Mouse (Mus musculus) T-helper 1 cell (primary cell): Measurements from ENCODE around the gene Fxyd5.

Source experiments
- in situ Hi-C: fragments of 300-600 bp; cut with MboI, MseI; formaldehyde crosslinking; loops from one replicate; pipeline ENCODE4 v1.15.1; 2025; ENCODE audit warnings: high pct_unique_total_duplicates

The Fxyd5 gene

DNA sequence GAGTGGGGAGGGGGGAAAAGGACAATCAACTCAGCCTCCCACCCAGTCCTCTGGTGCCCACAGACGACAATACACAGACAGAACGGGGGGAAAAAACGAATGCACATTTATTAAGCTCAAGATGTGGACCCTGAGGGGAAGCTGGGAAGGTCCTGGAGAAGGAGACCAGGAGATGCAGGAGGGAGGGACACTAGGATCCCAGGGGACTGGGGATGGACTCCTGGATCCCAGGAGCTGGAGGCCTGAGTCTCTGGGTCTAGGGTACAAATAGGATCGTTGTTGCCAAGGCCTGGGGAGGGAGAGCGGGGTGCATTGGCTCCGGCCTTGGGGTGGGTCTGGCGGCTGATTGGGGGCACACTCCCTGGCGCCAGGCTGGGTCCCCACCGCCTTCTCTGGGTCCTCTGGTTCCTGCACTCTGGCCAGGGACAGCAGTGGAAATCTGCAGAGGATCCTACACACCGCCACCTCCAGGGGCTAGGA lies at the start of gene Fxyd5:
Fxyd5 (minus strand) TSS at position 51 of the 480 bp plus-strand sequence.
- in situ Hi-C loops = loop anchor here (10.0 kb wide), 1 partner anchor 1528 kb away; the partner anchor contains the start of gene Sipa1l3

DNA sequence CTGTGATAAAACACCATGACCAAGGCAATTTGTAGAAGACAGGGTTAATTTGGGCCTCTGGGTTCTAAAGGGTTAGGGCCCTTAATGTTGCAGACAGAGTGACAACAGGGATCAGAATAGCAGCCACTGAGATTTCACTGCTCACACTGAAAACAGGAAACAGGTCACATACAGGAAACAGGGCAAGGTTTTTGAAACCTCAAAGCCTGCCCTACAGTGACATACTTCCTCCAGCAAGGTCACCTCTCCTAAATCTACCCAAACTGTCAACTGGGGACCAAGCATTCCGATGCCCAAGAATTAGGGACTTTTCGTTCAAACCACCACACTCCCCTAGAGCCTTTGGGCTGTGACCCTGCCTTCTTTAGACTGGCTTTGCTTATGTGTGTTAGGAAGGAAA lies 47.4 kb upstream of the Fxyd5 start:
- in situ Hi-C loops = no loop called here

DNA sequence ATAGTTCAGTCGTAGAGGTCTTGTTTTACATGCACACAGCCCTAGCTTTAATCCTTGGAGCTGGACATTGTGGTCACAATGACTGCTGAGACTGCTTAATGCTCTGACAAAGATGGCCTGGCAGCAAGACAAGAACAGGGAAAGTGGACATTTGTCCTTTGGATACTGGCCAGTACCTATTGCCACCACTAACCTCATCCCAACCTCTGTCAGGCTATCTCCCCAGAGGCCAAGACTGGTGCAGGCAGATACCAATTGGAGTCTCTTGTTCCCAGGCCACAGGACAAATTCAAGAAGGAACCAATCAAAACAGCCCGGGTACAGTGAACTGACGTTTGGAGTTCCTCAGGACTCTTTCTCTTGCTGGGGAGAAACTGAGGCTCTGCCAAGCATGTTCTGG lies 45.9 kb upstream of the Fxyd5 start:
- in situ Hi-C loops = no loop called here

DNA sequence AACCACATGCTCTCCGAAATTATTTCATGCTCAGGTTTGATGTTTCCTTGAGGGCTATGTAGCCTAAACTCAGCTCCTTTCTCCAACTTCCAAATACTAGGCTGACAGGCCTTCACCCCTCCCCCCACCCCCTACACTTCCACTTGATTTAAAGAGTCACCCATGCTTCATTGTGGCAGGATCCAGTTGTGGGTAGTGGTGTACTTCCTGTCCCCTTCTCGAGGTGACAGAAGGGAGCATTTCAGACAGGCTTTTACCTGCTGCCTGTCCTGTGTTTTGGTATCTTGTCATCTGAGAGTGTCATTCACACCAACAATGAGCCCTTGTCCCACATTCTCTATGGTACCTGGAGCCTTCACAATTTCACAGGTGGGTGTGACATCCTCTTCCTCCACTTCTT lies 45.0 kb upstream of the Fxyd5 start:
- in situ Hi-C loops = no loop called here

DNA sequence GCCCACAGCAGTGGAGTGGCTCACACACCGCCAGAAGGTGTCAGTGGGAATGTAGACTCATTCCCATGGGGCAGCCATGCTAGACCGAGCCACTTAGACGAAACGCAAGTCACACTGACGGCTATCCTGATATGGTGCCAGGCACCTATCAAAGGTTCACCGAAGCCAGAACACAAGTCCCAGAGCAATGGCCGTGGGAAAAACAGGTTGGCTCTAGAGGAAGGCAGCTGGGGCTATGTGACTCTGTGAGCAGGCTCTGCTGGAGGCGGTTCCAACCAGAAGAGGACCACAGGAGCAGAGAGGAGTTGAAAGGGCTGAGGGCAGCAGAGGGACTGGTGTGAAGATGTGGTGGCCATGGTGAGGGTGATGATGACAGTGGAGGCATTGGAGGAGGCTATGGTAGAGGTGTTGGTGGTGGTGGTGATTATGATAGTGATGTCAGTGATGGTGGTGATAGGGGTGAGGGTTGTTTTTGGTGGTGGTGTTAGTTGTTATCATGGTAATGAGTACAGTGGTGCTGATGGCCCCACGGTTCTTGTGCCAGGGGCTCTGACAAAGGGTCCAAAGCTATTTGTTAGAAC lies 44.0 kb upstream of the Fxyd5 start:
- in situ Hi-C loops = no loop called here

DNA sequence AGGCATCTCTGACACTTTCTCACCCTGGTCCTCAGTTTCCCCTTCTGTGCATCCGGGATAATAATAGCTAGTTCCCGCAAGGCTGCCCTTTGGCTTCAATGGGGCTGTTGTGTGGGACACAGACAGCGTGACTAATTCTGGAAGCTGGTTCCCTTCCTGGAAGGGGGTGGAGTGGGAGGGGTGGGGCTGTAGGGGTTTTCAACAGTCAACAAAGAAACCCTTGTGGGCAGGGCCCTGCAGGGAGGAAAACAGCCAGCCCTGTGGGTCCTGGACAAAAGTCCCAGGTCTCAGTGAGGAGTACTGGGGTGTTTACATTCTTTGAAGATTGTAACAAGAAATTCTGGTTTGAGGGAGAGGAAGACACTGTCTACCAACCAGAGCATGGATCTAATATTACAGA lies 42.9 kb upstream of the Fxyd5 start:
- in situ Hi-C loops = no loop called here

DNA sequence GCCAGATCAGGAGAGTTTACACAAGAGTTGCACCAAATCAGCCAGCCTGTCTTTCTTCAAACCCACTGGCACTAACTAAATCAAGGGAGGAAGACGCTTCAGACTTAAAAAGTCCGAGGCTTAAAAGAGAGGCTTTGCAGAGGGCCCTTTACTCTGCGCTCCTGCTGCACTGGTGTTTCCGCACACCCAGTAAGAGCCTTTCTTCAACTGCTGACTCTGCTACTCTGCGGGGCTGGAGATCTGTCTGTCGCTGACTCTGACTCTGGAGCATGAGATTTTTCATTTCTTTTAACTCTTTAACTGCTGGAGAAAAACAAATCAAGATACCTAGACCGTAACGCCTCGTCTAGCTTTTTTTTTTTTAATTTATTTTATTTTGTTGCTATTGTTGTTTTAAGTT lies 41.9 kb upstream of the Fxyd5 start:
- in situ Hi-C loops = no loop called here

DNA sequence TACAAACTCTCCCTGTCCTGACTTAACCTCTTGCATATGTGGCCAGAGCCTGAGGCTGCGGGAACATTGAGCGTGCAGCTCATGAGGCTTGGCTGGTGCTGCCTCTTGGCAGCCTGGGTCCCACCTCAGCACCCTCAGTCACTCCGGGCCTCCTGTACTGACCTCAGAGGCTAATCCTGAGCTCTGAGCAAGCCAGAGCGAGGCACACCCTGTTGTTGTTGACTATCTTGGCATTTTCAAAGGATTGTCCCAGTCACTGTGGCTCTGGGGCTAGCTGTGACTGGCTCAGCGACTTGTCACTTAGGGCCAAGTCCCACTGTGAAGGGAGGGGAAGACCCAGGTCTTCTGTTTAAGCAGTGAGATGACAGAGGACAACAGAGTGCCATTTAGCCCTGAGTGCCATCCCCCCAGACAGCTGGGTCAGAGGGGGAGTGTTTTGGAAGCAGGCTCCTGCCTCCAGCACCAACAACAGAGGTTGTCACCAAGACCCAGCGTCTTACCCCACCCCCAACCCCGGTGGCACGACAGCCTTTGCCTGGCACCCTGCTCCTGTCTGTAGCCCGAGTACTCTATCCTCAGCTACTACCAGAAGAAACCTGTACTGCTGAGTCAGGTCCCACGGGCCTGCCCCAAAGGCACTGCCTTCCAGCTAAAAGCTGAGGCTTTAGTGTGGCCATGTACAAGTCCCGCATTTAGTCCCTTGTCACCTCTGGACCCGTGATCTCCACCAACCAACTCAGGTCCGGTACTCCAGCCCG lies 40.7 kb upstream of the Fxyd5 start:
- in situ Hi-C loops = no loop called here

DNA sequence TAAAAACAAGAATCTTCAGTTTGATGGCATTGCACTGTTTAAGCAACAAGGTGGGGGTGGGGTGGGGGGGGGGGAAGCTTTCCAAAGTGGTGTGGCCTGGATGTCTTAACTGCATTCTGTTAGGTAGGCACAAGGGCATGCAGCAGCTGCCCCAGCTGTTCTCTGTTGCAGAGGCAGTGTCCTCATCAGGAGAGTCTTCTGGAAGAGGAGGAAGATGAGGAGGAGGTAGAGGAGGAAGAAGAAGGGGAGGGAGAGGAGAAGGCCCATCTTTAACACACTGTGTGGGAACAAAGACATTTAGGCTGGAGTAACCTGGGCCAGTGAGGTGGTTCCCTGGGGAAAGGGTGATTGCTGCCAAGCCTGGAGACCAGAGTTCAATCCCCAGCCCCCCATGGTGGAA lies 39.8 kb upstream of the Fxyd5 start:
- in situ Hi-C loops = no loop called here

DNA sequence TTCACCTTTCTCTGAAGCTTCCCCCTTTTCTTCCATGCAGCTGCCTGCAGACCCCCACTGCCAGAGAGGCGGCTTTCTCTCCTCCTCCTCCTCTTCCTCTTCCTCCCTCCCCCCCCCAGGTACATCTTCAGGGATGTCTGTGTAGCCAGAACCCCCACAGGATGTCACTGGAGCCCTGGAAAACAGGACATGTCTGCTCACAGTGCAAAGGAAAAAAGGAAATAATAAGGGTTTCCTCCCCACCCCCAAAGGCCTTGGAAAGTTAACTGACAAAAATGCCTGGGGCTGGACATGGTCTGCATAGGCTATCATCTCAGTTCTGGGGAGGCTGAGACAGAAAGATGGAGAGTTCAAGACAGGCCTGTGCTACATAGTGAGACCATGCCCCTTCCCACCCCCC lies 38.8 kb upstream of the Fxyd5 start:
- in situ Hi-C loops = no loop called here

DNA sequence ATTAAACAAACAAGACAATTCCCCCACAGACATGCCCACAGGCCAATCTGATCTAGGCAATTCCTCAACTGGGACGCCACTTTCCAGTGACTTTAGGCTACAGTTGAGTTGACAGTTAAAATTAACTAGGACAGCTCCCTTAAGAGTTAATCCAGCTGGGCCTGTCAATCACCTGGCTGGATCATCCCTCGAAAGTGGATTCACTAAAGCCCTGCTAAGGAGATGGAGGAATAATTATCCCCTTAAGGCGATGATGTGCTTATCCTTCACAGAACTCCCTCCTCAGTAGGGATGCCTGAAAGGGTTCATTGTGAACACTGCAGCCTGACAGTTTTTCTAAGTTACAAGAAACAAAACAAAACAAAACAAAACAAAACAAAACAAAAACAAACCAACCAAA lies 38.3 kb upstream of the Fxyd5 start:
- in situ Hi-C loops = no loop called here

DNA sequence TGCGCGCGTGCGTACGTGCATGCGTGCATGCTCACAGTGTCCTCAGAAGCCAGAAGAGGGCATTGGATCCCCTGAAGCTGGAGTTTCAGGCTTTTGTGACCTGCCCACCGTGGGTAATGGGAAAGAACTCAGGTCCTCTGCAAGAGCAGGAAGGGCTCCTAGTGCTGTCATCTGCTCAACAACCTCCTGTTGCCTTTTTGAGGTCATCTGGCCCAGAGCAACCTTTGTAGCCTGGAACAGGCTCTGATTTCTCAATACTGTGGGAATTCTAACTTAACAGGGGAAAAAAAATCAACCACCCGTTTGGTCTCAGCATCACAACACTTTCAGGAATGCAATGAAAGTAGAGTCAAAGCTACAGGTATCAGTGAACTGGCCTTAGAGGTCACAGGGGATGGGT lies 37.4 kb upstream of the Fxyd5 start:
- in situ Hi-C loops = no loop called here

DNA sequence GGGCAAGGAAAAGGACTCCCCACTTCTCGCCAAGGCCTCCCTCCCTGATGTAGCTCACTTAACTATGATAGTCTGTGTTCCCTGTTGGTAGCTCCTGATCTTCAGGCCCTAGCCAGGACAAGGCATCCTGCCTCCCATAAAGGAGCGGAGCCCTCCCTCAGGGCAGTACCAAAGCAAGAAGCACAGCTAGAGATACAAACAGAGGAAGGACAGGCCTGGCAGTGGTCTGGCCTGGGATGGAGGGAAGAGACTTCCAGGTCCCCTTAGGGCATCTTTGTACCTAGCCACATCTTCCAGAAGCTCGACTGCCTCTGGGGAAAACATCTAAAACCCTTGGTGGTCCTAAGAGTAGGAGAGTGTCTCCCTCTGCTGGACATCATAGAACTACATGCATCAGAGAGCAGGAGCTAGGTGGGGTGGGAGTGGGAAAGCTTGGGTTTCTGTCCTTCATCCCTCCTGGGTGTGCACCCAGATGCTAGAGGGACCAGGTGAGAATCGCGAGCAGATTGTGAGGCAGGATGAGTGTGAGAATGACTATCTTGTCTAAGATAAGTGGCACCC lies 35.7 kb upstream of the Fxyd5 start:
- in situ Hi-C loops = no loop called here

DNA sequence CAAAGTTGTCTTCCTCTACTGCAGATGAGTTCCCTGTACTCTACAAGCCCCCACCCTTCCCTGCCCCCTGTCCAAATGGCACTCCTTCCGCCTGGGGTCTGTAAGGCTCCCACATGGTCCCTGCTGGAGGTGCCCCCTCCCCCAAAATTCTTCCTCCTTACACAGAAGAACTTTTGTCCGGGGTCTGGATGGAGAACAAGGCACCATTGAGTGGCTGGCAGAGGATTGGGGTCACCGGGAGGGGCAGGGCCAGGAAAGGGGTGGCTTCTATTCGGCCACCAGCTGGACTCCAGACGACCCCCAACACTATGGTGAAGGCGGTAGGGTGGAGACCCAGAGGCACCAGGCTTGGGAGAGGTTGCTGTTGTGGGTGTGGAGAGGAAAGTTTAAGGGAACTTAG lies 35.2 kb upstream of the Fxyd5 start:
- in situ Hi-C loops = no loop called here

DNA sequence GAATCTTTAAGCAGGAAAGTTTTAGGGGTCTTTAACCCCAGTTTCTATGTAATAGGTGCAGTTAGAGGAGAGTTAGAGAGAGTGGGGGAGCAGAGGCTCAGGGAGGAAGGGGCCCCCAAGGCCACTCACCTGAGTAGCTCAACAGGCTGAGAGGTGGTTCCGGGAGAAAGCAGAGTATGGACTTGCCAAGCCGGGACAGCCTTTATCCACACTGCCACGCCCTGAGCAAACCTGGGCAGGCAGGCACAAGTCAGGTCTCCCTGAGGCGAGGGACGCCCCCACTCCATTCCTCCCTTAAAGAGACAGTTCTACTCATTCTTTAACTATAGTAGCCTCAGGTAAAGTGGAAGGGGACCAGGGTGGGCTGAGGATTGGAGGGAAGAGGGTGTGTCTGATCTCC lies 34.2 kb upstream of the Fxyd5 start, which contains the start of gene Fxyd3:
Fxyd3 (minus strand) TSS at position 213 of the 400 bp plus-strand sequence.
- in situ Hi-C loops = no loop called here

DNA sequence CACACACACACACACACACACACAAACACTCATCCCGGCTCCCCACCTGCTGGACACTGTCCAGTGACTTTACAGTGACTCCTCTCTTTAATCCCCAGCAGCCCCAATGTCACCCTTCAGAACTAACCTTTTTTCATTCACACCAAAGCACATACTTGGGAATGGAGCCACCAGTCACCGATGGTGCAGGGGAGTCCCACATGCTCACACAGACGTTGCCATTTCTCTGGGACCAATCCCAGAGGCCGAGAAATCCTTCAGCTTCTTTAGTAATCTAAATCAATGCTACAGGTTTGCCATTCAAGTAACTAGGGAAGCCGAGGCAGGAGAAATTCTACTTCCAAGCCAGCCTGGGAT lies 32.4 kb upstream of the Fxyd5 start:
- in situ Hi-C loops = no loop called here

DNA sequence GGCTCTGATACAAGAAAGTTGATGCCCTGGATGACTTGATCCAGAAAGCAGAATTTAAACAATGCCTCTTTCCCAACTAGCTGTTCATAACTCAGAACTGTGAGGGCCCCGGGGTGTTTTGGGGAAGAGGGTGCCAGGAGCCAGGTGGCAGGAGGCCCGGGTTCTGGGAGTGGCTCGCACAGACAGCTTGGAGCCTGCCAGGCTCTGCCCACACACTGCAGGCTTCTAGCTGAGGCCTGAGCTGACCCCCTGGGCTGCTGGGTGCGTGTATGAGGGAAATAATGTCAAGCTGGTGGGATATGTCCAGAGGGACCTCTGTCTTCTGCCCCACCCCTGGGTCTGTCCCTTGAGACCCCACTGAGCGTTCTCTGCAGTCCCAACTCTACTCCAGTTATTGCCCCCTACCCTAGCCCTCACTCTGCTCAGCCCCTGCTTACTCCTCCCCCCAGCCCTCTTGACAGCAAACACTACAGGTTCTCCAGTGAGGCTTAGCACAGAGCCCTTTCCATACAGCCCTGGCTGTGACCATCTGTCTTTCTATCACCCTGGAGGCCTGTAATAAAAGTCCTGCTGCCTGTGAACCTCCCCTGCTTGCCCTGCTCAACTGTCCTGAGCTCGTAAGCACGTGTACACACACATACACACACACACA lies 31.9 kb upstream of the Fxyd5 start:
- in situ Hi-C loops = no loop called here

DNA sequence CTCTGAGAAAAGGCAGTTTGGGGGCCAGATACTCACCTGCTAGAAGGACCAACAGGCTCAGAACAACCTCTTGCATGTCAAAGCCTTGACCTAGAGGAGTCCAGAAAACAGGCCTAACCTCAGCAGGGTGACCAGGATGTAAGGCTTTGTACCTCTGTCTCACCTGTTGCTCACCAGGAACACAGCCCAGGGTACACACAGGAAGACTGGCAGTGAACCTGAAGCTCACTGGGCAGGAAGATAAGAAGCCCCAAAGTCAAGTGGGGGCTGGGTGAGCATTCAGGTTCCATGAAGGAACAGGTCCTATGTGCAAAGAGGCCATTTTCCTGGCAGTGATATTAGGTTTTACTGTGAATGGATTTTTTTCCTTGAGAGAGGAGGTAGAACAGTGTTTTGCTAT lies 31.3 kb upstream of the Fxyd5 start:
- in situ Hi-C loops = no loop called here

DNA sequence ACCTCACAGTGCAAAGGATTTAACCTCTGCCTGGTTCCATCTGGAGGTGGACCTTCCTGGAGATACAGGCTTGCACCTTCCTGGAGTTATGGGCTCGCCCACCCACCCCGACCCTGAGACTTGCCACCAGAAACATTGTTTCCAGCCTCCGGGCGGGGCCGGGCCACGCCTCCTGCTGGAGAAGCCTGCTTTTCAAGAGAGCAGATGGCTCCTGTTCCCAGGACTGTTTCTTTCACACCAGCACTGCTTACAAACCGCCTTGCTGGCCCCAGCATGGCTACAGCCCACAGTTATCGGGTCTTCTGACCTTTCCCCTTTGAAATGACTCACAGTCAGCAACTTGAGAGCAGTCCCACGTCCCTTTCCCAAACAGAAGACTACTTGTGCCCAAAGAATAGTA lies 30.0 kb upstream of the Fxyd5 start:
- in situ Hi-C loops = no loop called here

DNA sequence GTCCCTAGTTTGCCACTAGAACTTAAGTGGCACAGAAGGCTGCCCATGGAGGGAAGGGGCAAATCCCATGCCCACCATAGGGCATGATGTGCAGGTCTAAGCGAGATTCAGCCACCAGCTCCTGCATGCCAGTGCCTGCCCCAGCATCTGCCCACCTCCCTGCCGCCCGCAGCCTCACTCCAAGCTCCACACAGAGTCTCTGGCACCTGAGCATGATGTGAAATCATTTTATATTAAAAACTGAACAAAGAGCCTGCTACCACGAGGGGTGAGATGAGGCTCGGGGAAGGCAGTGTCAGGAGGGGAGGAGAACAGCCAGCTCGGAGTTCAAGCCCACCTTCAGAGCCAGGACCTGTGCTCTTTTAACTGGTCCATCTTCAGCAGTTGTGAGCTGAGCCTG lies 28.0 kb upstream of the Fxyd5 start:
- in situ Hi-C loops = no loop called here

DNA sequence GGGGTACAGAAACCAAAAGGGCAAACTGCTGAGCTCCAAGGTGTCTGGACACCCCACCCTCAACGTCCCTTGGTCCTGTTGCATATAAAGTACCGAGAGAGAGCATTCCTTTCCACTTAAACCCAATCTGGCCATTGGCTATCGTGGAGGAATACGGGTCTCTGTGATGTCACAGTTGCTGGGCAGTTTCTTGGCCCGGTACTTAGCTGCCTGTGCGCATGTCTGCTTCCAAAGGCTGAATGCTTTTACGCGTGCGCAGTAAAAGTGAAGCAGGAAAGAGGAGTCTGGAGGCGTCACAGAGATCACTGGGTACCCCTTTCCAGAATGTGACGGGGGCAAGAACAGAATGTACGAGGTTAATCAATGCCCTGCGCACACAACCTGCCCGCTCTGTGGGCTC lies 27.2 kb upstream of the Fxyd5 start:
- in situ Hi-C loops = no loop called here

DNA sequence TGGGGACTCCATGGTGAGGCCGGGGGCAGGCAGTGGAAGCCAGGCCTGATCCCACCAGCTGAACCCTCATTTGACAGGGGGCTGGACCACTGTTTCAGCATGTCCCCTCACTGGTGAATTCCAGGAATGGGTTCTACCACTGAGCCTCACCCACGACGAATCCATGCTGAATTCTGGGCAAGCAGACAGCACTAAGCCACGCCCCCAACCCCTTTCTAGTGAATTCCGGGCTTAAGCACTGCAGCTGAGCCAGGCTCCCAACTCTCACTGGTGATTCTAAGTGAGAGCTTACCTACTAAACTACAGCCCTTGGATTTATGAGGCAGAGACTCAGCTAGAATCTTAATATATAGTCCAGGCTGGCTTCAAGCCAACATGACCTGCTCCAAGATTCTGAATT lies 25.6 kb upstream of the Fxyd5 start:
- in situ Hi-C loops = no loop called here

DNA sequence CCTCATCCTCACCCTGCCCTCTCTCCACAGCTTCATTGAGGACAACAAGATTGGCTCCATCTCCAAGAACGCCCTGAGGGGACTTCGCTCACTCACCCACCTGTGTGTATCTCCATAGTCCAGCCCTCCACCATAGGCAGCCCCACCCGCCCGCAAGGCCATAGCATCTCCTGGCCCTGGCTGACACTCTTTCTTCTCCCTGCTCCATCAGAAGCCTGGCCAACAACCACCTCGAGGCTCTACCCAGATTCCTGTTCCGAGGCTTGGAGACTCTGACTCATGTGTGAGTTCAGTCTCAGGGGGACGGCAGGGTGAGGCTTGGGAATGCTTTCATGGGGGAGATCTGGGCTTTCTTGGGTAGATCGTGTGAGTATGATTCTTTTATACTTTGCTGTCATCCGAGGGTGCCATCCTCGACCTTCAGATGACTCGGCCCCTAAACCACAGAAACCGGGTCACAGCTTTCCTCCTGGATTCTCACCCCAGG lies 20.8 kb upstream of the Fxyd5 start:
- in situ Hi-C loops = no loop called here
